Mouse (Mus musculus) cerebral cortex, adult 2 months (tissue): ENCODE measurements around the gene Qk.

Experiments used
- WGBS: fragments of 180-500 bp; shearing (Covaris S2); methylation state at CpG from one replicate; pipeline ENCODE4 v1.1.7; 2018; 5-methylcytosine and 5-hydroxymethylcytosine counted together

The Qk gene

GRCm38 (mm10) chr17:10319685-10320455 lies at the start of gene Qk:
Gene Qk (minus strand): TSS chr17:10319854.
- WGBS, result under 1% methylated on average over 85 of the region's 86 CpGs

- 74% methylated on average over 5 of the region's 5 CpGs for whole genome bisulfite sequencing
Measured at GRCm38 (mm10) chr17:10367044-10367443, 47.4 kb upstream of the Qk start.

DNA sequence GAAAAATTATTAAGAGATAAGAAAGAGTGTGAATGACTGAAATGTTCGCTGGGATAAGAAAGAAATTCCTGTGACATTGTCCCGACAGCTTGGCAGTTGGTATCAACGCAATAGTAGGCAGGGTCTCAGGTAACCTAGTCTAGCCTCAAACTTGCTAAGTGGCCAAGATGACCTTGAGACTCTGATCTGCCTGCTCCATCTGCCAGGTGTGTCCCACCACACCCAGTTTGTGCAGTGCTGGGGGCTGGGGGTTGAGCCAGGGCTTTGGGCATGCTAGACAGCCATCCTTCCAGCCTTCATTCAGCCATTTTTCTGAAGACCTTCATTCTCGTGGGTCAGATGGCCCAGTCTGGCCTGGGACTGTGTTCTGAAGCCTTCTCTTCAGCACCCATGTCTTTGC lies 46.9 kb upstream of the Qk start:
- whole genome bisulfite sequencing, result 94% methylated on average over 4 of the region's 4 CpGs

DNA sequence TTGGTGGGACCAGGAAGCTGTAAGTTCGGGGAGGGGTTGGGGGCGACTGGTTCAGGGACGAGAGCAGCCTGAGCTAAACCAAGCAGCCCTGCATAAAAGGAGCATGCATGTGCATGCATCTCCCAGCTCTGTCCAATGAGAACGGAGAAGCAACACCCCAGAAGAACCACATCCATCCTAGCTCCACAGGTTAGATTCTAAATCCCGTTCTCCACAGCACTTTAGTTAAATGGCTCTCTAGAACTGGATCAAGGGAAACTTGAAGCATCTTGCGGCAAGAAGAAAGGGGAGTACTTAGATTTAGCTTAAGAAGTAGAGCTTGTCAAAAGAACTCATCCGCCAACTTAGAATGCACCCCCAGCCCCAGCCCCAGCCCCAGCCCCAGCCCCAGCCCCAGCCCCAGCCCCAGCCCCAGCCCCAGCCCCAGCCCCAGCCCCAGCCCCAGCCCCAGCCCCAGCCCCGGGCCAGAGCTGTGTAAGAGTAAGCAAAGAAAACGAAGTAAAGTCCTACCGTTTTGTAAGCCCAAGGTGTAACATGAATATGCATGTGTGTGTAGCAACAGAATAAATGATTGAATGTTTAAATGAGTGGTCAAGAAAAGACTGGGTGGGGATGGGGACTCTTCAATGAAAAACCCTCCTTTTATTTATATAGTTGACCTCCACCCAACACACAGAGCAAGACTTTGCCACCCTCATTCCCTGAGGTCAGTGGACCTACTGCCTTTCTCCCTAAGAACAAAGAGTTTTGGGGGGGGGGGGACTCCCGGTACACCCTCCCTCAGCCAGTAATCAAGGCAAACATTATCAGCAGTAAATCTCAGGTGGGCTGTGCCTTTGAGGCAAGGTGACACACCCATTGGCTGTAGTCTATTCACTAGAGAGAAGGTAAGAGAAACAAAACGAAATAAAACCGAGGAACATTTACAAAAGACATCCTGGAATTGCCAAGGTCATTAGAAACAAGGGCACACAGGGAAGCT lies 46.1 kb upstream of the Qk start:
- WGBS, result 79% methylated on average over 13 of the region's 13 CpGs

DNA sequence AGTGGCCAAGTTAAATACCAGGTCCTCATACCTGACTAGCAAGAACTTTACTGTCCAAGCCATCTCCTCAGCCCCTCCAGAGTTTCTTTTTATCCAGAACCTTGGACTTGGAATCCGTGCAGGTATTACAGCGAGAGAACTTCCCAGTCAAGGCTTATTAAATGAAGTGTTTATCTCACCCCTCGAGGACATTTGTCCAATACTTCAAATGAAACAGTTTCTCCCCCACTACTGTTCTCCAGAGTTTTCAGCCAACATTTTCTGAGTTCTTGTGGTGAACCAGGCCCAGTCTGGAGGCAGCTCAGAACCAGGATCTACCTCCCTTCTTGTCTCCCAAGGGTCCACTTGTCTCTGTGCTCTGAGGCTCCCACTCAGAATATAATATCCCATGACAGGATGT lies 43.5 kb upstream of the Qk start:
- WGBS, result 94% methylated on average over 3 of the region's 3 CpGs

DNA sequence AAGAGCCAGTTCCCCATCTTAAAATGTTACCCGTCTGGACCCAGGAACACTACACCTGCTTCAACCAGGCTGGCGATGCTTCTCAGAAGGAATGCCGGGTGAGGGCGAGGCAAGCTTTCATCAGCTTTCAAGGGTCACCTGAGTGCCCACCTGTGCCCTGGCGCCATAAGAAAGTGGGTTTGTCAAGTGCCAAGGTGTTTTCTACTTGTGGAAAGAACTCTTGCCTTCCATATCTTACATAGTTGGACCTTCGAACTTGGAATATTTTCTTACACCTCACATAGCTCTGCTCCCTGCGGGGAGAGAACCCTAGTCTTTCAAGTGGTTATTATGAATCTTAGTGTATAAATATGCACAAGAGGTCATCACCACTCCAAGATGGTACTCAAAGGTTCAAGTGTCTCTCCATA lies 42.2 kb upstream of the Qk start:
- 97% methylated on average over 7 of the region's 7 CpGs for WGBS

GRCm38 (mm10) chr17:10360738-10361137 lies 41.1 kb upstream of the Qk start:
- WGBS, result 70% methylated on average over 4 of the region's 4 CpGs

DNA sequence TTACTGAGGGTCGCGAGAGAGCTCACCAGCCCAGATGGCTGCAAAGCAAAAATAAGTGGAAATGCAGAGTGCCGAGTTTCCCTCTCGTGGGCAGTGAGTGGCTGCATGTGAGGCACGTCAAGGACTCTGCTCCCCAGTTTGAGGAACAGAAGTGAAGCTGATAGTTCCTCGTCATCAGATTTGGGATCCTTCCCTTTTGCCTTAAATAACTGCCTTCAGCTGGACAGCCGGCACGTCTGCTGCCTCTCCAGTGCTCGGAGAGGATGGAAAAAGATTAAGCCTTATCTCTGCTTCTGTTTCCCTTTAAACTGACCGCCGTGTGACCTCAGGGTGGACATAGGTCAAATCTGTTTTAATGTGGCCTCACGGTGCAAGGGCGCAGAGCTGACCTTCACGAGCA lies 39.8 kb upstream of the Qk start:
- 71% methylated on average over 14 of the region's 14 CpGs for WGBS

GRCm38 (mm10) chr17:10357348-10357747 lies 37.7 kb upstream of the Qk start:
- WGBS, result 37% methylated on average over 12 of the region's 12 CpGs

- 81% methylated on average over 6 of the region's 6 CpGs for WGBS
Measured at GRCm38 (mm10) chr17:10356294-10356693, 36.6 kb upstream of the Qk start.

DNA sequence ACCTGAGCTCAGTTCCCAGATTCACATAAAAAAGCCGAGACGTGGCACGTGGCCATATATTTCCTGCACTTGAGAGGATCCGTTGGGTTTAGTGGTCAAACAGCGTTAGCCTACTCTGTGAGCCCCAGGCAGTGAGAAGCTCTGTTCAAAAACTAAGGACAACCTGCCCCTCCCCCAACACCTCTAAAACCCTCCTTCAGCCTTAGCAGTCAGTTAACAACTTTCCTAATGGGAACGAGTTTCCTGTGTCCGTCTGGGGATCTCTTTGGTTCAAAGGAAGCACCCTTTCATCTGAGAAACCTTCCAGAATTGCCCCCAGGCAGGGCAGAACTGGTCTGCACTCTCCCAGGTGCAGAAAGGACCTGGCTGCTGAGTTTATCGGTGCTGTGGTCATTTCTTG lies 36.1 kb upstream of the Qk start:
- WGBS, result 66% methylated on average over 8 of the region's 8 CpGs

DNA sequence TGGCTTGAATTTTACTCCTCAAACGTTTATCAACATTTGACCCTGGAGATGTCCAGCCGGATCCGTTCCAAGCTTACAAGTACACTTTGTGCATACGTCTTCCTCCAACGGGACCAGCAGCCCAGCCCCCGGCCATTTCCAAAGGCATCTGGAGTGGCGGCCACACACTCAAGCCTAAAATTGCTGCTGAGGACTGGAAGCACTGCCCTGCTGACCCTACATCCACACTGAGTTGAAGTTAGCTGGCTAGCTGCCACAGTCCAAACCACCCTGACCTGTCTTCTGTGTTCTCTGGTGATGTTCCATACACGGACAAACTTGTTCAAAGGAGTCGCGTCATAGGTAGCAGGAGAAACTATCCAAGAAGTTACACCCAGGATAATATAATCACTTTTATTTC lies 18.6 kb upstream of the Qk start:
- WGBS, result 85% methylated on average over 10 of the region's 10 CpGs

DNA sequence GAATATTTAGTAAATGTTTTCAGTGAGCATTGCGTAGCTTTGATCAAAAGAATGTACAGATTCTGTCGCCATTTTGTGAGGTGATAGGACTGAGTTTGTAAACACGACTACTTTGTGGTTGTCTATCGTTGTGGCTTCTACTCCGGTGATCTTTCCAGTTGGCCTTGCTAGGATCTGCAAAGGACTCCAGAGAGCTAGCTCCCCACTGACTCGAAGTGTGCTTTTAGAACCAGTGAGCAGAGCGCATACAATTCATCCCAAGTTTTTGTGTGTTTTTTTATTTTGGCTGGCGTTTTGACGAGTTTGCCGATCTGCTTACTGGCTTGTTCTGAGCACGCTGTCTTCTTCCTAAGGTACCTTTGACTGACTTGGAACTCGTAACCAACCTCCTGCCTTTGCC lies 16.9 kb upstream of the Qk start:
- 75% methylated on average over 12 of the region's 12 CpGs for WGBS

- 16% methylated on average over 16 of the region's 16 CpGs for WGBS
Measured at GRCm38 (mm10) chr17:10335809-10336499, 16.3 kb upstream of the Qk start.

GRCm38 (mm10) chr17:10334957-10335690 lies 15.5 kb upstream of the Qk start:
- under 1% methylated on average over 31 of the region's 31 CpGs for WGBS

- WGBS, result 10% methylated on average over 1 of the region's 1 CpGs
Measured at GRCm38 (mm10) chr17:10334481-10334880, 14.8 kb upstream of the Qk start.

DNA sequence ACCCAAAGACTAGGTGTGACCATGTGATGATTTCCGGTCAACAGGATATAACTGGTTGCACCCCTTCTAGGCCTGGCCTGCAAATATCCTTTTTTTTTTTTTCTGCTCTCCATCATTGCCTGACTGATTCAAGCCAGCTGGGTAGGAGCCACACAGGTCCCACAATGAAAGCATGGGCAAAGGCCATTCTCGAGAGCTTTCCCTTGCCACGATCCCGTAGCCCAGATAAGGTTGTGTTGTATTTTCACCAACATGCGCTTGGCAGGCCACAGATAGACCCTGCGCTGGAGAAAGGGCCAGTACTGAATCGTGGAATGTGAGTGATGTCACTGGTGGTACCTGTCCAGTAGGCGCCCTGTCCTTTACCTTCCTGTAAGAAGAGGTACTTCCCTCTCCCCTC lies 13.7 kb upstream of the Qk start:
- 87% methylated on average over 8 of the region's 8 CpGs for WGBS

- WGBS, result 90% methylated on average over 3 of the region's 3 CpGs
Measured at GRCm38 (mm10) chr17:10332127-10332526, 12.5 kb upstream of the Qk start.

GRCm38 (mm10) chr17:10329461-10329860 lies 9.8 kb upstream of the Qk start:
- WGBS, result 76% methylated on average over 5 of the region's 5 CpGs

DNA sequence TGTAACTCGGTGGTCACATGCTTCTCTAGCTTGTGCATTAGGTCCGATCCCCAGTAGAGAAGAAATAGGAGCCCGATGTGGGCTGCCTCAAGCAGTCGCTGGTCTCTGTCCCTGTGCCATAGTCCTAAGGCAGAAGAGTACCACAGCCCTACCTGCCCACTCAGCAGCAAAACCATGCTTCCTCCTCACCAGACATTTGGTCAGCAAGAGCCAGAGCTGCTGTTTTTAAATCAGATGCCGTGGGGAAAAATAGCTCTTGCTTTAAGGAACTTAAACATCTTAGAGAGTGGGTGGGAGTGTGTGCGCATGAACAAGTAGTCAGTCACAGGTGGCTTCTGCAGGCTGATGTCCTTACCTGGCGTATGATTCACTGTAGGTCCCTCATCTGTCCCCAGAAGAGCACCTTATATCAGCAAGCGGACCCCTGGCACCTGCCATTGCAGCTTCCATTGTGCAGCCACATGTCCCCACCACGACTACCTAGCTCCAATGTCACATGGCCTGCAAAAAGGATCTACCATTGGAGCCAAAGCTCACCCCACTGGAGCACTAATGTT lies 9.0 kb upstream of the Qk start:
- WGBS, result 69% methylated on average over 9 of the region's 9 CpGs

DNA sequence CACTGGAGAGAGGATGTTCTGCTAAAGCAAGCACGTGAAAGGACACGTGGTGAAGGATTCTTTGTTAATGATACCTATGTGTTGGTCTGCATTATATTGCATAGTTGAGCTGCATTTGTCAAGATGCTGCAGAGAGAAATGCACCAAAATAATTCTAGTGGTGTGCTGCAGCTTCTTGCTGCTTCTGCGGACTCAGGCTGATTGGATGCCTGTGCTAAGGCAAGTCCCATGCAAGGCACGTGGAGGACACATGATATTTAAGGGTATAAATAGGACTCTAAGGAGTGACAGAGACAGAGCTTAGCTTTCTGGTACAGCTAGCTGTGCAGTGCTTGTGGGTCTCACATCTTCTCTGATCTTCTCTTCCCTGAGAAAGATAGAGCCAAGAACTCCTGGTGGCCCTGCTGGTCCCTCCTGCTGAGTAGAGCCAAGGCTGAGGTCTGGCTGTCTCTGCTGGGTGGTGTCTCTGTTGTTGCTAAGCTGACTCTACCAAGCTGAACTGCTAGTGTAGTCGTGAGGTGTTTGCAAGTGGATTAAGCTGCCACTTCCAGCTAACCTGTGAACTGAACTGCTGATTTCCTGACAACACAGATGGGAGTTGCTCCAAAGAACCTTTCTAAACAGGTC lies 8.0 kb upstream of the Qk start:
- 72% methylated on average over 5 of the region's 5 CpGs for WGBS
